Mouse (Mus musculus): ENCODE data around the gene Ciz1. TPM values are rescaled to one million over a fixed set of nuclear protein-coding genes. Genes with fewer than 3 reads are reported as not detected.

Ciz1 gene
- polyA plus RNA-seq, 1 experiment from 2014 or later, result 64.6 TPM

DNA sequence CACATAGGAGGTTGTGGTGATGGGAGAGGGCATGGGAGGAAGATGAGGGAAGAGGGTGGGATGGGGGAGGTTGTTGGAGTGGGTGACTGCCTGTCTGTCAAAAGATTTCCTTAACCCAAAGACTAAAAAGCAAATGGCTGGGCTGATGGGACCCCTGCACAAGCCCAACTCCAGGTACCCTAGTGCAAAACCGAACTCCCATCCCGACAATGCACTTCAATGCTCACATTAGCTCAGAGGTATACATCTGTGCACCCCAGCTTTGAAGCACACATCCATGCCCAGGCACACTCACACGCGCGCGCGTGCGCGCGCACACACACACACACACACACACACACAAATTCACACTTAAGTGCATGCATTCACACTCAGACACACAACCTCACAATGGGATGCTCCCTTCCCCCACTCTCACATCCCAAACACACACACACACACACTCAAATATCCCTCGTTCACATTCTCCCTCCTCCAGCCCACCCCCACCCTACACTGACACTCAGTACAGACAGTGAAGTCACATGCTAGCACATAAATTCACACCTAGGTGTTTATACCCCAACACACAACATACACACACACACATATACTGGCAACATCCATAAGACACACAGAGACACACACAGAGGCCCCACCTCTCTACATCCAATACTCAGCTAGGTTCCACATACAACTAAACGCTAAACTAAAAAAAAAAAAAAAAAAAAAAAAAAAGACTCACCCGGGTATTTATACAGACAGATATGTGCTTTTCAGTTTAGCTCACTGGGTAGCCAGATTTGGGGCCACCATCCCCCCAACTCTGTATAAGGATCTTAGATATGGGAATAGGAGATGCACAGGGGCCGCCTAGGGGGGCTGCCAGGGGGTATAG lies 33.2 kb upstream of the Ciz1 start:
- ATAC-seq, result no peak
- peaks cover 17% of the 10 kb centered on the region for H3K4me1 ChIP-seq (replicated peaks; ENCODE audit: control insufficient read depth, insufficient read depth, low read length)
- H3K4me2 ChIP-seq (ENCODE audit: low read length), result no peak overlapping the region; the same call in none of the 2 replicates
- no peaks in the 10 kb centered on the region for H3K9me3 ChIP-seq (ENCODE audit: control insufficient read depth, low read length)
- no peaks in the 10 kb centered on the region for H3K27me3 ChIP-seq (replicated peaks; ENCODE audit: control insufficient read depth, insufficient read depth, low read length)
- 0 out of 2 replicates have a peak, but pooled peaks cover 2% of the 10 kb centered on the region for H3K36me3 ChIP-seq (ENCODE audit: control insufficient read depth, insufficient read depth)
- no peak overlapping the region for H3K9ac ChIP-seq (replicated peaks; ENCODE audit: low read depth, low read length)
- 79% methylated on average over 14 of the region's 14 CpGs for WGBS
- H3K27ac ChIP-seq (ENCODE audit: low read length), result no peak overlapping the region
- no peak overlapping the region for H3K4me3 ChIP-seq (replicated peaks; ENCODE audit: low read length)

DNA sequence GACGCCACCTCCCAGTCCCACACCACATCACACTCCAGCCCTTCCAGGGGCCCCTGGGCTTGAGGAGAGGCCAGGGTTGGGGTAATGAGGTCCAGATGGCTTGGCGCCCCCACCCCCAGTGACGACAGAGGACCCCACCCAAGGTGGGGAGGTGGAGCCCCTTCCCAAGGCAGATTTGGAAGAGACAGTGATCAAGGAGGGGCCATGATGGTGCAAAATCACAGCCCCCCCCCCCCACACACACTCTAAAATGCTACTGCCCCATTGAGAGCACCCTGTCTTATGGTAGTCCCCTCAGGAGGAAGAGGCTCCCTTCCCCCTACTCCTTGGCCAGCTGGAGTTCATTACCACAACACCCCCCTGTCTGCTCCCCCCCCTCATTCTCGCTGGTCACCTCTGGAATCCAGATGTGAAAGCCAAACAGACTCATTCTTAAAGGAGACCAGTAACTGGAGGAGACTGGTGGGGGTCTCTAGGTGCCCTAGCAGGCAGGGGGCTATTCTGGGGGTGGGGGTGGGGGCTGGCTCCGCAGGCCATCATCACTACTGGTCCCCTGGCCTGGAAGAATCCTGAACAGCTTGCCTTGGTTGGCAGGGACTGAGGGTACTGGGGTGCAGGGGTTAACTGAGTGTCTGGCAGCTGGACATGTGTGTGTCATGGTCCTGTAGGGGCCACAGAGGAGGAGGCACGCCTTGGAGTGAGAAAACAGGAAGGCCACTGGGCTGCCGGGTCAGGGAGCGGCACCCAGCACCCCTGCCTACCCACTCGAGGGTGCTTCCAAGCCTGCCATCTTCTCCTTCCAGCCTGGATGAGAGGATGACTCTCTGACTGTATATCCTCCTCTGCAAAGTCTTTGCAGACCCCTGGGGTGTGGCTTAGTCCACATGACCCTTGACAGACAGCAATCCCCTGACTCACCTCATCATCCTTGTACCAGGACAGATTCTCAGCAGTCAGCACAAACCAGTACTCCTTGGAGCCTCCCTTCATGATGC lies 32.2 kb upstream of the Ciz1 start:
- ATAC-seq, result no peak
- H3K27ac ChIP-seq (ENCODE audit: low read length), result no peak overlapping the region
- no peak overlapping the region for H3K4me2 ChIP-seq (ENCODE audit: low read length)
- 71% methylated on average over 9 of the region's 9 CpGs for WGBS
- no peak overlapping the region for H3K9ac ChIP-seq (replicated peaks; ENCODE audit: low read depth, low read length)
- peaks cover 17% of the 10 kb centered on the region for H3K4me1 ChIP-seq (replicated peaks; ENCODE audit: control insufficient read depth, insufficient read depth, low read length)
- no peaks in the 10 kb centered on the region for H3K9me3 ChIP-seq (ENCODE audit: control insufficient read depth, low read length)
- 0 out of 2 replicates have a peak, but pooled peaks cover 2% of the 10 kb centered on the region for H3K36me3 ChIP-seq (ENCODE audit: control insufficient read depth, insufficient read depth)
- no peaks in the 10 kb centered on the region for H3K27me3 ChIP-seq (replicated peaks; ENCODE audit: control insufficient read depth, insufficient read depth, low read length)
- no peak overlapping the region for H3K4me3 ChIP-seq (replicated peaks; ENCODE audit: low read length)

DNA sequence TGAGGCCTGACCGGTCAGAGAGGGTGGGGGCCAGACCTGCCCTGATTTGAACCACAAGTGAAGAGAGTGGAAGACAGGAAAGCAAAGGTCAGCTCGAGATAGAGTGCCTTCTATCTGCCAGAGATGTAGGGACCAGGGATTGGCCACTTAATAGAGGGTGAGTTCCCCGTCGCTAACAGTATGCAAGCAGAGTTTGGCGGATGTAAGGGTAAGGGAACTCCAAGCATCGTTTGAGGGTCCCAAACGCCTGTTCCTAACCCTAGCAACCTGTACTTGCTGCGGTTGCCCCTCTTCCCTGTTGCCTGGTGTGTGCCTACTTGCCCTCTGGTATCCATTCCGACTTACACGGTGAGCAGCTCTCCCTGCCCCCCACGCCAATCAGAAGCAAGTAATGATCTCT lies 31.4 kb upstream of the Ciz1 start:
- Histone ChIP-seq H3K36me3 (ENCODE audit: control insufficient read depth, insufficient read depth) (no peaks in the 10 kb centered on the region), H3K9ac (replicated peaks; ENCODE audit: low read depth, low read length) (no peak overlapping the region), H3K4me2 (ENCODE audit: low read length) (no peak overlapping the region), H3K4me1 (replicated peaks; ENCODE audit: control insufficient read depth, insufficient read depth, low read length) (peaks cover 17% of the 10 kb centered on the region), H3K27me3 (replicated peaks; ENCODE audit: control insufficient read depth, insufficient read depth, low read length) (no peaks in the 10 kb centered on the region), H3K9me3 (ENCODE audit: control insufficient read depth, low read length) (no peaks in the 10 kb centered on the region), H3K27ac (ENCODE audit: low read length) (no peak overlapping the region), H3K4me3 (replicated peaks; ENCODE audit: low read length) (no peak overlapping the region)
- 76% methylated on average over 11 of the region's 11 CpGs for WGBS
- no peak for ATAC-seq

DNA sequence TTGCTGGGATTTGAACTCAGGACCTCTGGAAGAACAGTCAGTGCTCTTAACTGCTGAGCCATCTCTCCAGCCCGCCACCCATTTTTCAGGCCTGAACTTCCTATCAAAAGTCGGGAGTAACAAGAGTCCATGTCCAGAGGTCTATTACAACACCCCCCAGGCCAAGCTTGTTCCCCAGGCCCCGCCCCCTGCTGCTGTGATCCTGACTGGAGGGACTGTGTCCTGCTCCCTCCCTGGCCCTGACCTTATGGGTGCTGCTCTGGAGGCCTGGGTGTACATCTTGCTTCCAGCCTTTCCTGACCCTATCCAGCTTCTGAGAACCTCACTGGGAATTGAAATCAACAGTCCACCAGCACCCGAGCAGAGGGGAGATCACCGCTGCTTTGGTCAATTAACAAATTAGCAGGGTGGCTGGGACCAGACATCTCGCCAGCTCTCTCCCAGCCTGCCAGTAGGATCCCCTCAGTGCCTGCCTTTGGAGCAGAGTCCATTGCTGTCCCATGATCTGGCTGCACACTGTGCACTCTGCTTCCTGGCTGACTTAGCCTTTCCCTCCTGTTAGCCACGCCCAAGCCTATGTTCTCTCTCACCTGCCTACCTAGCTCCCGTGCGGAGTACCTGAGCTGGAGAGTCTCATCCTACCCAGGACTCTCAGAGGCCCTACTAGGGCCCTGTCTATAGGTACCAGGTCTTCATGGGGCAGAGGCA lies 30.4 kb upstream of the Ciz1 start:
- Histone ChIP-seq H3K36me3 (ENCODE audit: control insufficient read depth, insufficient read depth) (no peaks in the 10 kb centered on the region), H3K4me2 (ENCODE audit: low read length) (no peak overlapping the region), H3K4me3 (replicated peaks; ENCODE audit: low read length) (no peak overlapping the region), H3K4me1 (replicated peaks; ENCODE audit: control insufficient read depth, insufficient read depth, low read length) (peaks cover 17% of the 10 kb centered on the region), H3K9me3 (ENCODE audit: control insufficient read depth, low read length) (no peaks in the 10 kb centered on the region), H3K27me3 (replicated peaks; ENCODE audit: control insufficient read depth, insufficient read depth, low read length) (no peaks in the 10 kb centered on the region), H3K9ac (replicated peaks; ENCODE audit: low read depth, low read length) (peak overlapping the region; percentile 22; the same call in 1 of the 2 replicates), H3K27ac (ENCODE audit: low read length) (peak overlapping the region; percentile 84)
- 67% methylated on average over 9 of the region's 9 CpGs for WGBS
- ATAC-seq, result no peak

DNA sequence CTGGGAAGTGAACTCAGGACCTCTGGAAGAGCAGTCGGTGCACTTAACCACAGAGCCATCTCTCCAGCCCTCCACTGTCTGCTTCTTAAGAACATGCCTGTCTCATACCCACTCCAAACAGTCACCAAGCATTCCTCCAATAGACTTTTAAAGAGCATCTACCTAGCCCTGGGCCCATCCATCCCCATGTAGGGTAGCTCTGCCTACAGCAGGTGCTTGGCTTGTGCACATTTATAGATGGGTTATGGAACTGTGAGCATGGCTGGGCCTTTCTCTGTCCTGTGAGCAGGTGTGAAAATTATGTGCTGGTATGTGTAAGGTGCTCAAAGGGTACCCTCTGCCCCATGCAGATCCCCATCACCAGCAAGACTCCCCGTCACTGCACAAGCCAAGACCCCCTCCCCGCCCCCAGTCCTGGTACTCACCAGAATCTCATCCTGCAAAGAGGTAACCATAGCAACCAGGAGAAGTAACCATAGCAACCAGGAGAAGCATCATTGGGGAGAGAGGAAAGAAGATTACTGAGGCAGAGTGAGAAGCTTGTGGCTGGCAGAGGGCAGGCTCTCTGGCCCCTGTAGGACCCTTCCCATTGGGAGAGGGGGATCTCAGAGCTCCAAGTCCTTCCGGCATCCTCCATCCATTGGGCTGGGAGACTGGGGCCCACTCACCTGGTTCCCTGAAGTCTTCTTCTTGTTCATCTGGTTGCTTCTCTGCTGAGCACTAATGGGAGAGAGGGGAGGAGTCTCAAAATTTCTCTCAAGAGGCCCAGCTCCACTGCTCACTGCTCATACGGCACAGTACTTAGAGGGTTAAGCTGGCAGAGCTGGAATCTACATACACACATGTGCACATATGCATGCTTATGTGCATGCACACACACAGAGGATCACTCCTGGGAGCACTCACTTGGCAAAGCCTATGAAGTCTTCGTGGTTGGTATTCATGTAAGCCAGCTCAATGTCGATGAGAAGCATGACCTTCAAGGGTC lies 29.1 kb upstream of the Ciz1 start:
- Histone ChIP-seq H3K27me3 (replicated peaks; ENCODE audit: control insufficient read depth, insufficient read depth, low read length) (no peaks in the 10 kb centered on the region), H3K27ac (ENCODE audit: low read length) (peak overlapping the region; percentile 84), H3K9me3 (ENCODE audit: control insufficient read depth, low read length) (no peaks in the 10 kb centered on the region), H3K4me1 (replicated peaks; ENCODE audit: control insufficient read depth, insufficient read depth, low read length) (peaks cover 16% of the 10 kb centered on the region), H3K4me3 (replicated peaks; ENCODE audit: low read length) (no peak overlapping the region), H3K4me2 (ENCODE audit: low read length) (peak overlapping the region; percentile 17; the same call in 1 of the 2 replicates), H3K9ac (replicated peaks; ENCODE audit: low read depth, low read length) (no peak overlapping the region), H3K36me3 (ENCODE audit: control insufficient read depth, insufficient read depth) (no peaks in the 10 kb centered on the region)
- ATAC-seq, result peak; percentile 79
- WGBS, result 55% methylated on average over 7 of the region's 7 CpGs

DNA sequence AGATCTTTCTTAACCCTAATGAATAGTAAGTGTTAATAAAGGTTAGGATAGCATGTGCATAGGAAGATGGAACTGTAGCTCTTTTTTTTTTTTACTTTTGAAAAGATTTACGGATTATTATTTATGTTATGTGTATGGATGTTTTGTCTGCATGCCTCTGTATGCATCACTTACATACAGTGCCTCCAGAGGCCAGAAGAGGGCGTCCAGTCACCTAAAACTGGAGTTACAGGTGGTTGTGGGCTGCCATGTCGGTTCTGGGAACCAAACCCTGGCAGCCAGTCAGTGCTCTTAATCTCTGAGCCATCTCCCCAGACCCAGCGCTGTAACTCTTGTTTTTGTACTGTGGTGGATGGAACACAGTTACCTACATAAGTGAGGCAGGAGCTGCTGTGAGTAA lies 27.8 kb upstream of the Ciz1 start:
- no peak overlapping the region for H3K27ac ChIP-seq (ENCODE audit: low read length)
- no peak overlapping the region for H3K4me3 ChIP-seq (replicated peaks; ENCODE audit: low read length)
- no peak overlapping the region for H3K9ac ChIP-seq (replicated peaks; ENCODE audit: low read depth, low read length)
- ATAC-seq, result no peak
- 55% methylated on average over 4 of the region's 4 CpGs for WGBS
- H3K9me3 ChIP-seq (ENCODE audit: control insufficient read depth, low read length), result no peaks in the 10 kb centered on the region
- no peaks in the 10 kb centered on the region for H3K27me3 ChIP-seq (replicated peaks; ENCODE audit: control insufficient read depth, insufficient read depth, low read length)
- no peaks in the 10 kb centered on the region for H3K36me3 ChIP-seq (ENCODE audit: control insufficient read depth, insufficient read depth)
- H3K4me1 ChIP-seq (replicated peaks; ENCODE audit: control insufficient read depth, insufficient read depth, low read length), result peaks cover 13% of the 10 kb centered on the region
- H3K4me2 ChIP-seq (ENCODE audit: low read length), result no peak overlapping the region

DNA sequence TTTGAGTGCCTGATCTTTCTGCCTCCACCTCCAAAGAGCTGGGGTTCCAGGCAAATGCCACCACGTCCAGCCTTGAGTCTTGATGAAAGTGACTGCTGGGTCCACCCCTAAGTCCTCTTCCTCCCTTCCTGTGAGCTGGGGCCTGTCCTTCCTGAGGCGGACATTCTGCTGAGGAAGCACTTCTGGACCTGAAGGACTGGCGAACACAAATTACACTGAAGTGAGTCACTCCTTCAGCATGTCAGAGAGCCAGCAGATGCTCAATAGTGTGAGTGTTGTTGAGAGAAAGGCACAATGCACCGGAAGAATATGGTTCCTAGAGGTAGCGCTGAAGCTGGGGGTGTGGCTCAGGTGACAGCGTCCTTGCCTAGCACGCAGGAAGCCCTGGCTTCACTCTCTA lies 26.8 kb upstream of the Ciz1 start:
- H3K4me3 ChIP-seq (replicated peaks; ENCODE audit: low read length), result no peak overlapping the region
- no peaks in the 10 kb centered on the region for H3K27me3 ChIP-seq (replicated peaks; ENCODE audit: control insufficient read depth, insufficient read depth, low read length)
- no peak for ATAC-seq
- no peak overlapping the region for H3K4me2 ChIP-seq (ENCODE audit: low read length)
- H3K27ac ChIP-seq (ENCODE audit: low read length), result no peak overlapping the region
- WGBS, result 71% methylated on average over 7 of the region's 7 CpGs
- H3K9me3 ChIP-seq (ENCODE audit: control insufficient read depth, low read length), result no peaks in the 10 kb centered on the region
- peaks cover 13% of the 10 kb centered on the region for H3K4me1 ChIP-seq (replicated peaks; ENCODE audit: control insufficient read depth, insufficient read depth, low read length)
- no peaks in the 10 kb centered on the region for H3K36me3 ChIP-seq (ENCODE audit: control insufficient read depth, insufficient read depth)
- H3K9ac ChIP-seq (replicated peaks; ENCODE audit: low read depth, low read length), result no peak overlapping the region

DNA sequence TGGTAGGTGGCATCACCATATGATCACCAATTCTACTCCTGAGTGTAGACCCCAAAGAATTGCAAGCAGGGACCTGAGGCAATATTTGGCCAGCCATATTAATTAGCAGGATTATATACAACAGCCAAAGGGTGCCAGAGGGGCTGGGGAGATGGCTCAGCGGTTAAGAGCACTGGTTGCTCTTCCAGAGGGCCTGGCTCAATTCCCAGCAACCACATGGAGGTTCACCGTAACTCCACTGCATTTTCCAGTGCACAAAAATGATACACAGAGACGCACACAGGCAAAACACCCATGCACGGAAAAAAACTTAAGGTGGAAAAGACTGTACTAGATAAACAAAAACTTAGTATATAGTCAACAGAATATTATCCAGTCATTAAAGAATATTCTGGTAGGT lies 24.9 kb upstream of the Ciz1 start:
- Histone ChIP-seq H3K9me3 (ENCODE audit: control insufficient read depth, low read length) (no peaks in the 10 kb centered on the region), H3K36me3 (ENCODE audit: control insufficient read depth, insufficient read depth) (no peaks in the 10 kb centered on the region), H3K27me3 (replicated peaks; ENCODE audit: control insufficient read depth, insufficient read depth, low read length) (no peaks in the 10 kb centered on the region), H3K4me2 (ENCODE audit: low read length) (no peak overlapping the region), H3K4me3 (replicated peaks; ENCODE audit: low read length) (no peak overlapping the region), H3K4me1 (replicated peaks; ENCODE audit: control insufficient read depth, insufficient read depth, low read length) (peaks cover 11% of the 10 kb centered on the region), H3K27ac (ENCODE audit: low read length) (no peak overlapping the region), H3K9ac (replicated peaks; ENCODE audit: low read depth, low read length) (no peak overlapping the region)
- 65% methylated on average over 4 of the region's 4 CpGs for WGBS
- no peak for ATAC-seq
